Mouse (Mus musculus) CH12.LX (cell line): Measurements from ENCODE around the gene Bcas3. TPM values are rescaled to one million over a fixed set of nuclear protein-coding genes. Genes with fewer than 3 reads are reported as not detected.

ENCODE experiments used
- DNase-seq: peaks from one replicate; pipeline ENCODE4 v3.0.0-alpha.2; 2013; ENCODE audit errors: extremely low read depth
- H3K27ac ChIP-seq: 2 replicates; pipeline ENCODE4 v1.5.1; 2012; ENCODE audit warnings: low read depth, mild to moderate bottlenecking, control low read depth, moderate library complexity; ENCODE audit not compliant: insufficient read depth
- H3K27me3 ChIP-seq: replicated peaks from 2 replicates; pipeline ENCODE3; 2012; ENCODE audit warnings: inconsistent platforms
- H3K36me3 ChIP-seq, 2 experiments: replicated peaks in 1 of 2; 2 replicates each; pipeline versions ENCODE3 to v1.6.1; 2012; ENCODE audit warnings: inconsistent platforms in 1 of 2, low read length in 1 of 2, mild to moderate bottlenecking in 1 of 2, mixed read lengths in 1 of 2, moderate library complexity in 1 of 2; ENCODE audit not compliant: control insufficient read depth in 1 of 2, insufficient read depth in 1 of 2
- H3K4me1 ChIP-seq, 2 experiments: 2 replicates each; pipeline ENCODE4 v1.6.1; 2012; ENCODE audit warnings: inconsistent platforms in 1 of 2, moderate library complexity in 1 of 2; ENCODE audit not compliant: insufficient read depth in 2 of 2, control insufficient read depth in 1 of 2
- H3K4me2 ChIP-seq: 2 replicates; pipeline ENCODE4 v1.6.1; 2012; ENCODE audit warnings: low read depth, mild to moderate bottlenecking, control low read depth; ENCODE audit not compliant: poor library complexity, insufficient read depth, severe bottlenecking
- H3K4me3 ChIP-seq, 3 experiments: fragments of 150-350 bp in 1 of 3; sonication (generic) in 1 of 3; replicated peaks in 1 of 3; 2 replicates each; pipeline versions ENCODE3 to v1.5.1; 2011 to 2012; ENCODE audit warnings: low read depth in 2 of 3, low read length in 2 of 3, mild to moderate bottlenecking in 2 of 3, moderate library complexity in 2 of 3, control low read depth in 1 of 3, improper control_type of control experiment in 1 of 3, inconsistent platforms in 1 of 3, mixed read lengths in 1 of 3; ENCODE audit not compliant: poor library complexity in 1 of 3
- H3K79me2 ChIP-seq: replicated peaks from 2 replicates; pipeline ENCODE4 v1.6.1; 2012; ENCODE audit warnings: mild to moderate bottlenecking, moderate library complexity; ENCODE audit not compliant: control insufficient read depth, poor library complexity, insufficient read depth, severe bottlenecking; ENCODE audit errors: extremely low read depth
- H3K9ac ChIP-seq: 2 replicates; pipeline ENCODE4 v1.6.1; 2012; ENCODE audit warnings: low read depth, mild to moderate bottlenecking, control low read depth, moderate library complexity; ENCODE audit not compliant: insufficient read depth
- H3K9me3 ChIP-seq: replicated peaks from 2 replicates; pipeline ENCODE3; 2012; ENCODE audit warnings: low read length, inconsistent platforms, mixed read lengths
- CHD1 ChIP-seq: IDR thresholded peaks from 2 replicates; pipeline ENCODE4 v1.6.1; 2012; ENCODE audit warnings: low read depth, low read length, improper control_type of control experiment, inconsistent platforms
- CTCF ChIP-seq, 2 experiments: IDR thresholded peaks in 1 of 2; conservative IDR thresholded peaks in 1 of 2; 2 replicates each; pipeline ENCODE4 v1.5.1; 2011 to 2012; ENCODE audit warnings: low read depth in 2 of 2, low read length in 2 of 2, improper control_type of control experiment in 1 of 2, inconsistent platforms in 1 of 2, mild to moderate bottlenecking in 1 of 2, moderate library complexity in 1 of 2
- ELF1 ChIP-seq: IDR thresholded peaks from 2 replicates; pipeline ENCODE4 v1.6.1; 2014; ENCODE audit warnings: low read depth, mild to moderate bottlenecking, inconsistent platforms, low read length, improper control_type of control experiment
- POLR2AphosphoS2 ChIP-seq: IDR thresholded peaks from 2 replicates; pipeline ENCODE4 v1.6.1; 2011; ENCODE audit warnings: low read depth, low read length, improper control_type of control experiment
- UBTF ChIP-seq: IDR thresholded peaks from 2 replicates; pipeline ENCODE4 v1.6.1; 2012; ENCODE audit warnings: low read depth, mild to moderate bottlenecking, inconsistent platforms, low read length, improper control_type of control experiment, moderate library complexity
- dilution Hi-C: fragments of 300-500 bp; cut with MboI; formaldehyde crosslinking; loops from 2 replicates; pipeline ENCODE4 v1.14.3; 2020; ENCODE audit warnings: low sequenced_read_pairs; ENCODE audit not compliant: extremely low pct_unique_long_range_greater_than_20kb, extremely low pct_ligation_motif_present
- in situ Hi-C: fragments of 300-500 bp; cut with MboI; formaldehyde crosslinking; loops from 3 replicates; pipeline ENCODE4 v1.14.3; 2019; ENCODE audit warnings: low sequenced_read_pairs, low pct_ligation_motif_present, low pct_unique_long_range_greater_than_20kb, mixed read lengths
- polyA plus RNA-seq: library from polyadenylated mRNA; unstranded; fragments of >175 nt; gene quantifications from 2 replicates; pipeline ENCODE4 v1.2.1, GENCODE M21; 2012; ENCODE audit warnings: low read depth; ENCODE audit not compliant: insufficient read length
- total RNA-seq, 2 experiments: library from RNA; depleted of rRNA; stranded (reverse); fragments of 300-350 nt in 1 of 2; fragments of >200 nt in 1 of 2; gene quantifications; 2 replicates each; pipeline ENCODE4 v1.2.3; 2012 to 2014

Gene Bcas3
- total and polyA plus RNA-seq, 3 experiments, result 8.2 to 21.3 (median 9.7) TPM

DNA sequence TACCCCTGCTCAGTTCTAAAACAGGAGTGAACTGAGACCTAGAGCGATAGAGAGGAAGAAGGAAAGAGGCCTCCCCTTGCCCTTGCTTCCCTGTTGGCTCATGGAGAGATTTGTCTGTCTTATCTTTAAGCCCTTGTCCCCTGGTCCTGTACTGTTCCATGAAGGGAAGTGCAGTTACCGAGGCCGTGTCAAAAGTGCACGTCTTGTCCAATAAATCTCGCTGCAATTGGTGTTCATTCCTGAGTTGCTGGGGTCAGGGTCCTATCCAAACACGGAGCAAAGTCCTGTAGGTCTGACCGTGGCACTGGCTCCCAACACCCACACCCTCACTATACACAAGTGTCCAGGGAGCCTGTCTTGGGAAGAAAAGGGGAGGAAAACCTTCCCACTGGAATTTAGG is 472.9 kb downstream of the Bcas3 start:
- Histone ChIP-seq H3K27me3 (no peaks in the 10 kb centered on the region), H3K9ac (no peak overlapping the region), H3K79me2 (no peaks in the 10 kb centered on the region), H3K36me3 (no peaks in the 10 kb centered on the region), H3K27ac (no peak overlapping the region), H3K4me1 (peaks cover 9 to 29% of the 10 kb centered on the region in 2 experiments), H3K4me3 (no peak overlapping the region), H3K4me2 (no peak overlapping the region), H3K9me3 (peaks cover 7% of the 10 kb centered on the region)
- no peak for DNase-seq
- dilution Hi-C loops (no loop called here), in situ Hi-C loops (loop anchor here (10.0 kb wide), 1 partner anchor 301 kb away; no protein-coding TSS in a partner anchor)
- TF ChIP-seq POLR2AphosphoS2, result no peak

DNA sequence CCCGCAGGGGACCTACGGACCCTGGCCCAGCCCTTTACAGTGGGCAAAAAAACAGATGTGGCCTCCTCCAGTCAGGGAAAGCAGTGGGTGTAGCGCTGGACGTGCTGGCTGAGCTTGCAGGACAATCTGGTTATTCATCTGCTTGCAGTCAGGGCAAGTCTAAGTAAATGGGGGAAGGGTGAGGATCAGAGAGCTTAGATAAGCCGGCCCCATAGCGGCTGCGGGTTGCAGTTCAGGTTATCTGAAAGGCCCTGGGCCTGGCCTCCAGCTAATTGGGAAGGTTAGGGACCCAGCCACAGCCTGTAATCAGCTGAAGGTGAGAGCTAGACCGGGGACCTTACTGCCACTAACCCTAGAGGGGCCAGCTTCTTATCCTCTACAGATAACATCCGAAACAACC is 474.4 kb downstream of the Bcas3 start:
- Histone ChIP-seq H3K79me2 (no peaks in the 10 kb centered on the region), H3K27me3 (no peaks in the 10 kb centered on the region), H3K4me1 (peaks cover 0 to 14% of the 10 kb centered on the region in 2 experiments; a peak in 2 of 4 replicates), H3K4me3 (no peak overlapping the region), H3K27ac (no peak overlapping the region)
- in situ Hi-C loops, result loop anchor here (10.0 kb wide), 1 partner anchor 303 kb away; no protein-coding TSS in a partner anchor
- dilution Hi-C loops, result no loop called here
- DNase-seq, result no peak
- TF ChIP-seq UBTF, result no peak
- TF ChIP-seq, all 38 proteins: peak for 0
- Histone ChIP-seq H3K9ac (no peak overlapping the region), H3K9me3 (peaks cover 21% of the 10 kb centered on the region), H3K36me3 (no peaks in the 10 kb centered on the region), H3K4me2 (no peak overlapping the region)

DNA sequence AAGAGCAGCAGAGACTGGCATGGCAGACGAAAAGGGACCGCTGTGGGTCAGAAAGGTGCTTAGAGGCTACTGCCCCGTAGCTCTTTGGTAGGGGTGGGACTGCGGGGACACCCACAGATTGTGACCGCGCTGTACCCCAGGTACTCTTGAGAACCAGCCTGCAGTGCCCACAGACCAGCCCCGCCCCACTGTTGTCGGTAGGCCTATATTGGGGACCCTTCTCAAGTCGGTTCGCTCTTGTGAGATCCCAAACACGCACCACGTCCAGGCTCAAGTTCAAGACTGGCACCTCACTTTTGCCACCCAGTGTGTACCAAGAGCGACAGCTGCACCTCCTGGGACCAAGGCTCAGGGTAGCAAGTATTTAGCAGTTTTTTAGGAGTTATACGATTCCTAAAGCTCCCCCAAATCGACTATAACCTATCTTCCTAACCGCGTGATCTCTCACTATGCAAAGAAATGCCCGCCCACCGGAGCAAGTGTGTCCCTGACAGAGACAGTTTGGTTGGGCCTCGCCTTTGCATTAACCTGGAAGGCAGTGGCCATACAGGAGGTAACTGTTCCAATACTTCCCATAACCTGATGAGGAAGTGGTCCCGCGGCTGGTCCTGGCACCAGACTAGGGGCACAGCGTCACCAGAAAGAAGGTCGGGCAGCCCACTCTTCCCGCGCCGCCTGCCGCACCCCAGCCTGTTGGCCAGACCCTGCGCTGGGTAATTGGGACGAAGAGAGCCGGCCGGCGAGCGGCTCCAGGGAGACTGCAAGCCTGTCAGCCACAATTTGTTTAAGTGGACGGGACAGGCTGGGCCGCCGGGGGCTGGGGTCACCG is 475.9 kb downstream of the Bcas3 start:
- no peak for DNase-seq
- TF ChIP-seq ELF1, result no peak
- TF ChIP-seq CHD1, result no peak
- no peak for TF ChIP-seq CTCF (conservative IDR thresholded peaks at IDR 0.05 in 1 of 2, IDR thresholded peaks at IDR 0.05 in 1 of 2; ENCODE audit: low read depth in 2 of 2, low read length in 2 of 2)
- no peaks in the 10 kb centered on the region for H3K4me1 ChIP-seq
- H3K4me3 ChIP-seq, result no peak overlapping the region
- H3K9ac ChIP-seq, result no peak overlapping the region
- H3K27me3 ChIP-seq, result no peaks in the 10 kb centered on the region
- H3K4me2 ChIP-seq, result no peak overlapping the region
- peaks cover 28% of the 10 kb centered on the region for H3K9me3 ChIP-seq
- in situ Hi-C loops, result loop anchor here (10.0 kb wide), 1 partner anchor 304 kb away; no protein-coding TSS in a partner anchor
- H3K36me3 ChIP-seq, result no peaks in the 10 kb centered on the region
- dilution Hi-C loops, result no loop called here
- H3K79me2 ChIP-seq, result no peaks in the 10 kb centered on the region
- H3K27ac ChIP-seq, result no peak overlapping the region
